Mouse (Mus musculus) heart, postnatal 36 days (tissue): ENCODE data around the gene Gm30302. TPM values are rescaled to one million over a fixed set of nuclear protein-coding genes. Genes with fewer than 3 reads are reported as not detected.
"Not testable (repeated sequence)": the region's sequence is repeated elsewhere in the genome, so short reads cannot be mapped to it uniquely, and the experiment has no call there.

Experiments
- DNase-seq, 2 experiments: peaks; one replicate each; pipeline ENCODE4 v3.0.0; 2021 to 2022
- intact Hi-C: fragments of 180-260 bp; cut with DNase I; formaldehyde crosslinking; loops from one replicate; pipeline ENCODE4 v1.15.1; 2025
- total RNA-seq, 2 experiments: library from RNA; stranded (reverse); gene quantifications; 2 replicates each; pipeline ENCODE4 v1.2.3; 2021

Gm30302 gene
- under 1 TPM; 0.51 to 0.58 TPM for total RNA-seq

DNA sequence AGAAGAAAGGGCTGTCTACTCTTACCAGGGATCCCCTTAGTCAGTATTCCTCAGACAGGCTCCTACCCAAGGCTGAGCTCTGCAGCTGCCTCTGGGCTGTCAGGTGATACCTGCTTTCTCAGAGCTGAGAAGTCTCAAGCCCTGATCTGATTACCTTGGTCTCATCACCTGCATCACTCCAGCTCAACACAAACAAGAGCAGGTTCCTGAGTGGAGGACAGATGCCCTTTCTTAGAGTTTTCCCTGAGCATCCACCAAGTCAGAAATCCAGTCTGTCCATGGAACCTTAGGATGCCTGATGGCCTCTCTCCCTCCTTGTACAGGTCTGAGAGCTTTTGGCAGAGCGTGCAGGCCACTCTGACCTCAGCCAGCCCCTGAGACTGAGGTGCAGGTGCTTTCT is at the start of gene Gm30302:
Gene Gm30302, minus strand, starts transcription at position 101 of the 400 bp plus-strand sequence.
- intact Hi-C loops: no loop called here
- no peak for DNase-seq

DNA sequence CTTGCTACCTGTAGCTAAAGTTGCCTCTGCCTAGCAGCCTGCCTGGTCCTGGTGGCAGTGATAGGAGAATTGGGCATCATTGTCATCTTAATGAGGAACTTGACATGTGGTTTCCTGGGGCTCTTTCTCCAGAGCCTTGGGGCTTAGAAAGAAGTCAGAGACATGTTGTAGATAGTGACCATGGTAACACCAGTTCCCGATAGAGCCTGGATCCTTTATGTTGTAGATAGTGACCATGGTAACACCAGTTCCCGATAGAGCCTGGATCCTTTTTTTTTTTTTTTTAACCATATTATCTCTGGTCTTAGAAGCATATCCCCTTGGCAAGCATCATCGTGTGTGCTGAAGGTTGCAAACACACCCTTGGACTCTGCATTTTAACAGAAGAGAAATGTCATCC is 48.0 kb upstream of the Gm30302 start:
- intact Hi-C loops: no loop called here
- no peak for DNase-seq

DNA sequence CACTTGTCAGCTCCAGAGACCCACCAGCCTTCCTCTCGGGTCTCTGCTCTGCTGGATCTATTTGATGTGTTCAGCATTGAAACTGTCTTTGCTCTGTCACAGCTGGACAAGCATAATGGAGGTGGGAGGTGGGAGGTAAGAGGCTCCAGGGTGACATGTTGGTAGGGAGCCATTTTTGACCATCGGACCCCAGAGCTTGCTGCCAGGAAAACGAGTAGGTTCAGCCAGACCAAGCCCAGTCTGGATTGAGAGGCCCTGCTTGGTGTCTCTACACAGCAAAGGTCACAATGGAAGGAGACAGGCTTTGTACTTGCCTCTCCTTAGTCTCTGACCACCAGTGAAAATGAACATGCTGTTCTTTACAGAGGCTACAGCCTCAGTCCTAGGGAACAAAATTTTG is 47.3 kb upstream of the Gm30302 start:
- intact Hi-C loops: no loop called here
- no peak for DNase-seq

DNA sequence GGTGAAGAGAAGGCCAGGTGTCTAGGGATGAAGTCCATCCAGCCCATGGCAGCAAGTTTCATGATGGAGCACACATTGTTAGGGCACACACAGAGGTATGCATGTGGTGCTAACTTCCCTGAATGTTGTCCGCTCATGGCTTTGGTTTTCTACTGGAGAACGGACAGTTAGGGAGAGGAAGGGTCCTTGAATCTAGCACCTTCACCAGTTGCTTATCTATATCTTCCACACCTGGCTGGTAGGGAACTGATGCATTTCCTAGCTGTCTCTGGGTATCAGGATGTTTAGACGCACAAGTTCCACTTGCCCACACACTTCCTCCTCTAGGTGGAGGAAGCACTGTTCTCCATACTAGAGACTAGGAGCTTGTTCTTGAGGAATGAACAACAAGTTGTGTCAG is 46.9 kb upstream of the Gm30302 start:
- intact Hi-C loops: no loop called here
- DNase-seq: no peak

DNA sequence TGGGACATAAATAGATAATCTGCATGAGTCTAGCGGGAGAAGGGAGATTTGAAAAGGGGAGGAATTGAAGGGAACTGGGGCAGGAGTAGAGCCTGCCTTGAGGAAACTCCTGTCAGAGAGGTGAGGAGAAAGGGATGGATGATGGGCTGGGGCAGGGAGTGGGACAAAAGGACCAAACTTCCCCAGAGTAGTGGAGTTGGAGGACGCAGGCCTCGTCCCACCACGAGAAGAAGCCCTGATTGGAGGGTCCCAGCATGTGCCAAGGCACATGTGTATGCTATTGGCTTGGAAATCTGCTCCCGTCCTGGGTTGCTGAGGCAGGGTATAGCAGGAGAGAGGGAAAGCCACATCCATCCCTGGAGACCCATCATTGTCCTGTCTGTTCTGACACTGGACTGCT is 45.3 kb upstream of the Gm30302 start:
- intact Hi-C loops: no loop called here
- DNase-seq: no peak

DNA sequence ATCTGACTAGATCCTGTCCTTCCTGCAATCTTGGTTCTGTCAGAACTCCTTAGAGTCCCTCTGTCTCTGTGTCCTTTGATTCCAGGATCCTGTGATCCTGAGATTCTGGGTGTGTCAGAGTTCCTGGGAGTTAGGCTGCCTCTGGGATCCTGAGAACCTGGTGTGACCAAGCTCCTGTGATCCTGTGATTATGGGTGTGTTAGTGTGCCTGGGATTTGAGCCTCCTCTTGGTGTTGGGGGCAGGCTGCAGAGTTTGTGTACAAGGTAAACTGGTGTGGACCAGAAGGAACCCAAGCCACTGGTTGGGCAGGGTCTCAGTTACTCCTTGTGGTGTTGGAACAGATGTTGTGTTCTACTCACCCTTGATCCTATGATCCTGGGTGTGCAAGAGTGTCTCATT is 42.4 kb upstream of the Gm30302 start:
- intact Hi-C loops: no loop called here
- DNase-seq: no peak

DNA sequence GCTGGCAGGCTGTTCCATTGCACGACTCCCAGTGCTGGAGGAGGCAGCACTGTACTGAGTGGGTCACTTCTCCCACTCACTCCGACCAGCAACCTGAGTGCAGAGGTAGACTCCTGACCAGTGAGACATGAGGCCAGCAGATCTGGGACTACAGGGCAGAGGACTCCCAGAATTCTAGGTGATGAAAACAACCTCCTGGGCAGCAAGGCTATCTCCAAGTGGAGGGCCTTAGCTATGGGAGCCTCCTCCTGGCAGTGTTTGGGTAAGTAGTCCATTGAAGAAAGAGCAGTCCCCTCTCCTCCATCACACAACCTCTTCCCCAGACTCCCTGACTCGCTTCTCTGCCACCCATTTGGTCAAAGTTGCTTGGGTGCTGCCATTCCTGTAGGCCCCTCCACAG is 31.6 kb upstream of the Gm30302 start:
- intact Hi-C loops: no loop called here
- no peak for DNase-seq

DNA sequence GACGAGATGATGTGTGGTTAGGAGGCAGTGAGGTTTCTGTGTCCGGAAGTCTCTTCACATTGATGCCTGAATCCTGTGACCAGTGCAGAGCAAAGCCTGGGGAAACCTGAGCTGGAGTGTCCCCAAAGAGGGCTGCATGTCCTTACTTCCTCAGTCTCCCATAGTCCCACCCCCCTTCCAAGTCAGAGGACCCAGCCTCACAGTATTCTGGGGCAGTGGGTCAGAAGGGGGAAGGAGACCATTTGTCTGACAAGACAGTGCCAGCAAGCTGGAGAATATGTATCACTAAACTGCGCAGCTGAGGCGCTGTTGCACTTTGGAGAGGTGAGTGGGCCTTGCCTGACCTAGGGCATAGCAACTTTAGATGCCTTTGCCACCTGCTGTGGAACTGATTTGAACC is 26.5 kb upstream of the Gm30302 start:
- no peak for DNase-seq
- intact Hi-C loops: no loop called here

DNA sequence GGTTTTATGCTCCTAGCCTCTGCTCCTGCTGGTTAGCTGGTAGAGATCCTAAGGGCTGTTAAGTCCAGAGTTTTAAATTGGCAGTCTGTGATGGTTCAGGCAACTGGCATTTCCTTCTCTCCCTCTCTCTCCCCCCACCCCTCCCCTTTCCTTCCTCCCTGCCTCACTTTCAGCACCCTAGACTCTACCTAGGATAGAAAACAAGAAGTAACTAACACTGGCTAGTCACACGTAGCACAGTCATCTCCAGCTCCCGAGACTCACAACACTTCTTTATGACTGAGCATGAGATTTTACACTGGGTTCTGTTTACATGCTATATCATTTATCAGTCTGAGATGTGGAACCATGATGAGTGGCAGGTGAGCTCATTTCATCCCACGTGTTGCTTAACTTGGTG is 16.2 kb upstream of the Gm30302 start:
- intact Hi-C loops: no loop called here

DNA sequence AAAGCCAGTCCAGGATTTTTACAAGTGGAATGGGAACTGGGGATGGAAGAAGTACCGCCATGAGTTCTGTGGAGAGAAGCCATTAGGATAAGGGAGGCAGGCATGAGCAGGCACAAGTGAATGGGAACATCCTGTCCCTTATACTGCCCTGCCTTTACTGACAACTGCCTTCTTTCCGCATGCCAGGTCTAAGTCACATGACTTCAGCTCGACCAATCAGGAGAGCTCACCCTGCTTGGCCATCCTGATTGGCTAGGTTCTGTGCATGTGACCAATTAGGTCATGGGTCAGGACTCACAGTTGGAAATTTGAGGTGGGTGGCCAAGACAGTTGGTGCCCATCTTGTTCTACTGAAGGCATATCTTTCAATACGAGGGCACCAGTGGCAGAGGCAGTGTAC is 15.6 kb upstream of the Gm30302 start:
- intact Hi-C loops: no loop called here

More for the DNA sequence above, 16.2 kb upstream of the Gm30302 start:
- no peak for DNase-seq

DNA sequence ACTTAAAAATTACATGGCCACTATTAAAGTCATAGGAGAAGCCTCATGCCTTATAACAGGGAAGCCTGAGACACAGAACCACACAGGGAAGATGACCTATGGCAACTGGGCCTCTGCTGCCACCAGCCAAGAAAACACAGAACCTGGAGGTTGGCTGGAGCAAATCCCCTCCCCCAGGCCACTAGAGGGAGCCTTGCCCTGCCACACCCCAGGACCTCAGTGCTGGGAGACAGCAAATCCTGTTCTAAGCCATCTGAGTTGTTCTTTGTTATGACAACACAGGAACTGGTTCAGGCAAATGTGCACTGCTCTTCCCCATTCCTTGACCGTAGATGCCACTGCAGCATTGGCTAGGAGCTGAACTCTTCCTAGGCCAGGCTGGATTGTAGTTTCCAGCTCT is 8.3 kb upstream of the Gm30302 start:
- intact Hi-C loops: no loop called here
- DNase-seq: no peak

More for the DNA sequence above, 15.6 kb upstream of the Gm30302 start:
- DNase-seq: no peak

DNA sequence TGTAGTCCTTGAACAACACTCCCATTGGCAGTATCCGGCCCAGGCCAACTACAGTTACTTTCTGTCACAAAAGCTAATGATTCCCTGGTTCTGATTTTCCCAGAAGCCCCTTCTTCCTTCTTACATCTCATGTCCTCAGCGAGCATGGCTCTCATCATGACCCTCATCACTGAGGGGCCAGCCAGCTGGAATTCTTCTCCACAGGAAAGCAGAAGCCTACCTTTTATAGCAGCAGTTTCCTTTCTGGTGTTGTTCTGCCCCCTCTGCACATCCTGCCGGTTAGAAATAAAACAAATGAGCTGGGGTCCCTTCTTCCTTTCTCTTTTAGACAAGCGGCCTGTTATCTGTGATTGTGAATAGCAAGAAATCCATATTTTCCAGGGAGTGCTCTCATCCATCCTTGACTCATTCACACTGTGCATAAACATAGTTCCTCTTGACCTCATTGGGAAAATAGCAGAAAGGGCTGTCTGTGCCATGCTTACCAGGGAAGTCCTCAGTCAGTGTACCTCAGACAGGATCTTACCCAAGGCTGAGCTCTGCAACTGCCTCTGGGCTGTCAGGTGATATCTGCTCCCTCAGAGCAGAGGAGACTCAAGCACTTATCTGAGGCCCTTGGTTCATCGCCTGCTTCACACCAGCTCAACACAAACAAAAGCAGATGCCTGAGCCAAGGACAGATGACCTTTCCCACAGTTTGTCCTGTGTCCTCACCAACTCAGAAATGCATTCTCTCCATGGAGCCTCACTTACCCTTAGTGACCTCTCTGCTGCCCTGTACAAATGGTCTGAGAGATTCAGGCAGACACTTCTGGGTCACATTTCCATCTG is 10.0 kb downstream of the Gm30302 start:
- intact Hi-C loops: no loop called here
- peak in 1 of 2 experiments; percentile 2 for DNase-seq

DNA sequence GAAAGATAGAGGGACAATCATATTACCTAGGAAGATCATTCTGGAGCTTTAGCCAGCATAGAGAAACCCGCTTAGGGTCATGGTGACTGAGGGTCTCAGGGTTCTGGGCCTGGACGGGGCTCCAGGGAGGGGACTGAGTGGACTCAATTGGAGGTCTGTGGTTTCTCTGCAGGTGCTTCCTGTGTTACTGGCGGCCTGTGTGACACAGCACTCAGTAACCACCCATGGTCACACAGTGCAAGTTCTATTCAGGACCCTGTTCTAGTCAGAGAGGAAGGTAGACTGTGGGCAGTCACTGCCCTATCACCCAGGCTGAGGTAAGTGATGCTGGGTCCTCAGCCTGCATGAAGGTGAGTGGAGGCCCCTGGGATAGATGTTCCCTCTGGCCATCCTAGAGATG is 14.9 kb downstream of the Gm30302 start:
- DNase-seq: no peak
- intact Hi-C loops: no loop called here

DNA sequence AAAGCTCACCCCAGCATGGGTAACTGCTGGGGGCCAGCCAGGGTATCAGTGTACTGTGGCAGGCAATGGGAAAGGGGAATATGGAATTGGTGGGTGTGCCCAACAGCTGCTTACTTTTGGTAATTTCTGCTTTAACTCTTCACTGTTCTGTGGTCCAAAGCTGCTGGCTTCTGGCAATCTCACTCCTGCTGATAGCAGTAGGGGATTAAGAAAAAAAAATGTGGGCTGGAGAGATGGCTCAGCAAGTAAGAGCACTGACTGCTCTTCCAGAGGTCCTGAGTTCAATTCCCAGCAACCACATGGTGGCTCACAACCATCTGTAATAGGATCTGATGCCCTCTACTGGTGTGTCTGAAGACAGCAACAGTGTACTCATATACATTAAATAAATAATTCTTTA is 27.3 kb downstream of the Gm30302 start:
- intact Hi-C loops, DNase-seq: not testable (repeated sequence)

DNA sequence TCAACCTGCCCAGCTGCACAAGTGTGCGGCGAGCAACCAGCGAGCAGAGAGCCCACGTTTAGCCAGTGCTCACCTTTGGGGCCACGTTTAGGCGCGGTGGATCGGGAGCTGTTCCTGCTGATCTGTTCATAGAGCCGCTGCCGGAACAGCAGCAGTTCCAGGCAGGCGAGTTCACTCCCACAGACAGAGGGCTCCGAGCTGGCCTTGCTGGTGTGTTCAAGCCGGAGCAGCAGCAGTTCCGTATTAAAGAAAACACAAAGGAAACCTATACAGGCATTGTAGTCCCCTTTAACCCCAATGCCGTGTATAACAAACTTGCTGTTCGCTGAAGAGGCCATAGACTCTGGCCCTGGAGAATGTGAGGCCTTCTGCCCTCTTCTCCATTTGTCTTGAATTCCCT is 29.7 kb downstream of the Gm30302 start:
- DNase-seq: no peak
- intact Hi-C loops: no loop called here

DNA sequence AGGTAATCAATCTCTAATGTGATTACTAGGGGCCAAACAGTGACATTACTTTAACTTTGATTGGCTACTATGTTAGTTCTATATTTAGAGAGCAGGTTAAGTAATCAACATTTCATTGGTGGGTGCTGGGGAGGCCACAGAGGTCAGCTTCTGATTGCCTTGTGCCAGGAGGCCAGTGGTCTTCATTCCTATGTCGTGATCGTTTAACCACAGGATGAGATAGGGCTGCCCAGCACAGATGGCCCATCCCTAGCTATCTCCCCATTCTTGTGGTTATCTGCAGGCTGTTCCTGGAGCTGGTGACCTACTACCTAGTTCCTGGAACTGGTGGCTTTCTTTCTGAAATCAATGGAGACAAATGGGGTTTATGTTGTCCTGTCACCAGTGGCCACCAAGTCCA is 30.8 kb downstream of the Gm30302 start:
- intact Hi-C loops: no loop called here

DNA sequence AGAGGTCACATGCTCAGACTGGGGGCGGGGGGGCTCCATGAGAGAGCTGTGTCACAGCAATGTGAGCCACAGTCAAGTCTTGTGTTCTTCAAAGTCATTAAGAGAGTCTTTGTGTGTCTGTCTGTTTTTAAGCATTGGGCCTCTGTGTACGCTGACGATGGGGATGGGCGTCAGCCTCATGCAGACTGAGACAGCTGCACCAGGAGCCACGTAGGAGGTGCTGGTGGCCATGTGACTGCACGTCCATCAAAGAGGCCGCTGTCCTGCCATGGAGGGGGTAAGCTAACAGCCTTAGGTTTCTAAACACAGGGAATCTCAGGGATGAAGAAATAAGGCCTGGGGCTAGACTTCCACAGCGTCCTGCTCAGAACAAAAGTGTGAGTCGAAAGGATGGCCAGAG is 32.5 kb downstream of the Gm30302 start:
- no peak for DNase-seq
- intact Hi-C loops: no loop called here

More for the DNA sequence above, 30.8 kb downstream of the Gm30302 start:
- DNase-seq: no peak

DNA sequence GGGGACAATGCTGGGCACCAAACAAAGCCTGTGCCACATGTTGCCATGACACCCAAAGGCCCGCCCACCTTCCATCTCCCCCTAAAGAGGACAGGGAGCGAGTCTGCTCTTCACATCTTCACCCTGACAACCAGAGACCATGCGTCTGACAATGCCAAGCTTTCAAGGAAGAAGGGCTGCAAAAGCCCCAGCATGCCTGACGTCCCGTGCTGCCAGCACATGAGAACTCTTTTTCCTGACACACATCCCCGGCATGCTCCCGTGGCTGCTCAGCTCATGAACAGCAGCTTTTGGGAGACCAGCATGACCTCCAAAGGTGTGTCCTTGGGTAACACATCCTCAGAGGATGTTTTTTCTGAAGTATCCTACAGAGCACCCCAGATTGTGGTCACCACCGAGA is 33.5 kb downstream of the Gm30302 start:
- no peak for DNase-seq
- intact Hi-C loops: no loop called here

DNA sequence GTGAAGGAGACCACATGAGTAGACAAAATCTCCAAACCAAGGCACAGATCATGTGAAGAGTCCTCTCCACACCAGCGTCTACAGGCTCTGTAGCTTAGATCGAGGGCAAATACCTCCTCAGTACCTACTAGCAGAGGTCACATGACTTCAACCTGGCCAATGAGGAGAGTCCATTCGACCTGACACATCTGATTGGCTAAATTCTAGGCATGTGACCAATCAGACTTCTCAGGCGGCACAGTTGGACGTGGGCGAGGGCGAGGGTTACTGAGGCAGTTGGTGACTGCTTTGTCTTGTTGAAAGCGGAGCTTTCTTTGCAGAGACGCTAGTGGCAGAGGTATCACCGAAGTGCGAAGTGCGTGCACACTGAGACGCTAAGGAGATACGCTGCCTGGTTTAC is 36.6 kb downstream of the Gm30302 start:
- intact Hi-C loops: no loop called here
- no peak for DNase-seq

DNA sequence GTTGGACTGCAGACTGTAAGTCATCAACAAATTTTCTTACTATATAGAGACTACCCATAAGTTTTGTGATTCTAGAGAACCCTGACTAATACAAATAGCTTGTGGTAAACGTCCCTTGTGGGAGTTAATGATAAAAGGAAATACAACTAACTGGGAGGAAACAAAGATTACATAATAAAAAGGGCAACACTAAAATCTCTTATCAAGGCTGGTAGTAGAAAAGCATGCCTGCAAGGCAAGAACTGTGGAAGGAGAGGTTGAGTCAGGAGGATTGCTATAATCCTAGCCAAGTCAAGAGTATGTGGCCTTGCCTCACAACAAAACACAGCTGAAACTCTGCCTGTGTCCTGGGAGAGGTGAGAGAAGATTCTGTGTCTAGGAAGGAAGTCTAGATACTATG is 38.1 kb downstream of the Gm30302 start:
- intact Hi-C loops: no loop called here
- DNase-seq: no peak

DNA sequence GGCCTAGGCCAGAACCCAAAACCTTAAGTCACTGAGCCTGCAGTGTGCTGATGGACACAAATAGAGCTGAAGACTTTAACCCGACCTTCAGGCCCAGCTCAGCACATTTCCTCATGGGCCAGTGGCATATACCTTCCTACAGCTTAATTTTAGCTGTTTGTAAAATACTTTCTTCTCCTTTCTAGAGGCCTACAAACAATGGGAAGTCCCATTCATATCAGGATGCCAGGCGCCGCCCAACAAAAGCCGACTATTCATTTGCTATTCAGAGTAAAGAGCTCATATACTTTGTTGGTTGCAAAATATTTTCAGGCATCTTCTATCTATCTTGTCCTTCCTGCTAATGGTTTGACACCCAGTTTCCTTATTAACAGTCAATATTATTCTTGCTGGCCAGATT is 40.8 kb downstream of the Gm30302 start:
- intact Hi-C loops: no loop called here

DNA sequence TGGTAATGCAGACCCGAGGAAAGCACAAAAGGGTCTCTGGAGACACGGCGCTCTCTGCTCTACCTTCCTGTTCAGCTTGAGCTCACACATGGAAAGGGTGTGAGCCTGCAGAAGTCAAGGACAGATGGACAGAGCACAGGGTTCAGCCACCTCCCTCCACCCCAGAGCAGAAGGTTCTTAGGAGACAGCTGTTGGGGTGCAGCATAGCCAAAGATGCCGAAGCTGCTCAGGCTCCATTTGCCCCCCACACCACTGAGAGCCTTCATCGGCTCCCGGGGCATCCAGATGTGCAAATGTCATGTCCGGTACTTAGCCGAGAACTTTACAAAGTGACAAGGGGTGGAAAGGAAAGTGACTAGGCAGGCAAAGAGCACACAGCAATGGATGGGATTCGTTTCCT is 42.2 kb downstream of the Gm30302 start:
- intact Hi-C loops: no loop called here
- no peak for DNase-seq

More for the DNA sequence above, 40.8 kb downstream of the Gm30302 start:
- no peak for DNase-seq
